Mouse (Mus musculus) lung, postnatal 25 days (tissue): ENCODE data around the gene Zfp719.

Experiments
- DNase-seq: peaks from one replicate; pipeline ENCODE4 v3.0.0; 2022; ENCODE audit warnings: low spot score

Zfp719 gene

DNA sequence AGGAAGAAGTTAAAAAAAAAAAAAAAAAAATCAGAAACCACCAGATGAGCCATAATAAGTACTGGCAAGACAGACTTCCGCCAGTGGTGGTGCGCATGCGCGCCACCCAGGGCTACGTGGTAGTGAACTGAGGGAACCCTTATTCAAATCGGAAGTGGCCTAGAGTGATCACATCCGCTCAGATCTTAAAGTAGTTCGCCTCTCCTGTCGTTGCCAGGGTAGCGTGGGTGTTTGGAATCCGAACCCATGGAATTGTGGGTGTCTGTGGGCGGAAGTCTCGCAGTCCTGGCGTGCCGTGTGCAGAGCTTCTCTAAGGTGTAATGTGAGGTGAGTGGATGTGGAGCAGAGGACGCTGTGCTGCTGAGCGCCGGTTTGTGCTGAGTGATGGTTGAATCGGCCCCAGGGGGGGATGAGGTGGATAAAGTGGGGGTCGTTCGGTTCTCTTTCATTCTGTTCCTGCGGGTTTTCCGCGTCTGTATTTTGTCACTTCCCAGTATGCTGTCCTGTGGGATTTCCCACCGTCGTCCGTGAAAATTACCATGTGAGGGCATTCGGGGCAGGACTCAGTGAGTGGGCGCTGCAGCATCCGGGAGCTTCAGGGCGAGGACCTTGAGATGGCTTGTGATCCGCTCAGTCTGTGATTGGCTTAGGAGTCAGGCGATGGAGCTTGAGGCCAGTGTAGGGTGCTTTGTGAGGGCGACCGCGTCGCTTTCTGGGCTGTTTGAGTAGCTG, at the start of gene Zfp719:
TSS of gene Zfp719 (plus strand) at position 171 of the 732 bp plus-strand sequence.
- peak; percentile 96 for DNase-seq

- DNase-seq: peak; percentile 37
Measured at GRCm38 (mm10) chr7:43530216-43530785, 49.1 kb upstream of the Zfp719 start.

GRCm38 (mm10) chr7:43532936-43533505, 46.4 kb upstream of the Zfp719 start:
- DNase-seq: peak; percentile 42

GRCm38 (mm10) chr7:43538524-43538923, 40.9 kb upstream of the Zfp719 start:
- no peak for DNase-seq

GRCm38 (mm10) chr7:43544225-43544977, 35.0 kb upstream of the Zfp719 start, which contains the start of gene Cd33:
Gene Cd33 (minus strand): TSS chr7:43544428.
- DNase-seq: peak; percentile 23

DNA sequence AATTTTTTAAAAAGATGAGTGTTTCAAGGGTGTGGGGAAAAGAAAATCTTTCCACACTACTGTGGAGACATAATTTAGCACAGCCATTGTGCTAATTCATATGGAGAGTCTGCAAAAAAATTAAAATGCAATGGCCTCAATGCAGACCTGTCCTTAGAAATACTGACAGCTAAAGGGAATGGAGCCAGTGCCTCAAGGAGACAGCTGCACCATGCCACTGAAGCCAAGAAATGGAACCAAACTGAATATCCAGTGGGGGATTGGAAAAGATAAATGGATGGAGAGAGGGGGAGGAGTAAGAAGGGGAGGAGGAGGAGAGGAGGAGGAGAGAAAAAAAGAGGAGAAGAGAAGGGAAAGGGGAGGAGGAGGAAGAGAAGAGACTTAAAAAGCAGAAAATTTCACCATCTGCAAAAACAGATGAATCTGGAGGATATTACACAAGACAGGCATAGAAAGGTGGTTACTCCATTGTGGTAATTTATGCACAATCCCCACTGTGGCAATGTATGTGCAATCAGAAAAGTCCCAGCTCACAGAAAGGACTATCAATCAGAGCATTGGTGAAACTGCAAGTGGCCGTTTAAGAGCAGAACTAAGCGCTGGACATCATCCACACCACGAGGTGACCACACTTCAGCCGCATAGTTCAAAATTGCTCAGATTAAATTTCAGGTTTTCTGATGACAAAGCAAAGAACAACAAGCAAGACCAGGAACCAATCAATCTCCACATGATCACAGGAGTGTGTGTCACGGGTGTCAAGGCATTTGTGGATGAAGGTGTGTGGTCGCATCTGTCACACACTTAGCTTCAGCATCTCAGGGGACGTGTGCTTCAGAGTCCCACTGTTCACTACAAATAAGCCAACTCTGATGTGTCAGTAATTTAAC, 33.5 kb upstream of the Zfp719 start:
- peak; percentile 29 for DNase-seq

GRCm38 (mm10) chr7:43547666-43548065, 31.7 kb upstream of the Zfp719 start:
- no peak for DNase-seq

- no peak for DNase-seq
Measured at GRCm38 (mm10) chr7:43548206-43548605, 31.2 kb upstream of the Zfp719 start.

- DNase-seq: no peak
Measured at GRCm38 (mm10) chr7:43553153-43553552, 26.3 kb upstream of the Zfp719 start.

GRCm38 (mm10) chr7:43554550-43554949, 24.9 kb upstream of the Zfp719 start:
- no peak for DNase-seq

GRCm38 (mm10) chr7:43555351-43555750, 24.1 kb upstream of the Zfp719 start:
- DNase-seq: no peak

- no peak for DNase-seq
Measured at GRCm38 (mm10) chr7:43556901-43557300, 22.5 kb upstream of the Zfp719 start.

DNA sequence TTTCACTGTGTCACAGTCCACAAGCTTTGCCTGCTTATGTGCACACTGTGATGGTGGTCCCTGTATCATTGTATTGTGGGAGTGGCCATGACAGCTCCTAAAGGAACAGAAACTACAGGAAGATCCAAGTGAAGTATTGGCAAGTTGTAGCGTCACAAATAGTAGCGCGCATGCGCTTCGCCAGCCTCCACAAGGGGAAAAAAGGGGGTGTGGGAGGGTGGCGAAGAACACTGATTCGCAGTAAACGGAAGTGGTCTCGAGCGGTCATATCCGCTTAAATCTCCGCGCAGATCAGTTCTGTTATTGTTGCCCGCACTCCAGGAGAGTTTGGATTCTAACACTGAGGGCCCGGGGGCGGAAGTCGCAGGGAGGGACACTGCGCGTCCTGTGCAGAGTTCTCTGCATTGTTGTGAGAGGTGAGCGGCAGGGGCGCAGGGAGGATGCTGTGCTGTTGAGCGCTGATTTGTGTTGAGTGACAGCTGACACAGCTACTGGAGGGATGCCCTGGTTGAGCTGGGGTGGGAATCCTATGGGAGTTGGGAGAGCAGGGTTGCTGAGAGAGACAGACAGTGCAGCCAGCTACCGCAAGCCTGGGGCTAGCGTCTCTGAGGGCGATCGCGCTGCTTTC, 17.3 kb upstream of the Zfp719 start, which contains the start of gene Zfp658:
TSS of gene Zfp658 (plus strand) at position 251 of the 628 bp plus-strand sequence.
- peak; percentile 88 for DNase-seq

DNA sequence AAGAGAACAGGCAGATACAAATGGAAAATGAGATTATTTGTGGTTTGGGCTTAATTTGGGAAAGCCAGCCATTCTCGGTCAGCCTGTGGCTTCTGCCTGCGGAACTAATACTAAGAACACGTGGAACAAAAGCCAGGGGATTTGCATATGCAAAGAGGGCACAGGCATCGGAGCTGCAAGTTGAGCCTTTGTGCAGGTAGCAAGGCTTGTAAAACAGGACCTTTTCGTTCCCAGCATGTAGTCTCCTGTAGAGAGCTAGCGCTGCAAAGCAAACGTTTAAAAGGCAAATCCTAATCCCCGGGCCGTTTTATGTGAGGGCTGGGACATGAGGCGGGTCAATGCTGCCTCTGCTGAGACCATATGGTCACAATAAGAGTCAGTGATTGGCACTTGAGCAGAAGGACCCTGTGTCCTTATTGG, 16.7 kb upstream of the Zfp719 start:
- DNase-seq: peak; percentile 25

DNA sequence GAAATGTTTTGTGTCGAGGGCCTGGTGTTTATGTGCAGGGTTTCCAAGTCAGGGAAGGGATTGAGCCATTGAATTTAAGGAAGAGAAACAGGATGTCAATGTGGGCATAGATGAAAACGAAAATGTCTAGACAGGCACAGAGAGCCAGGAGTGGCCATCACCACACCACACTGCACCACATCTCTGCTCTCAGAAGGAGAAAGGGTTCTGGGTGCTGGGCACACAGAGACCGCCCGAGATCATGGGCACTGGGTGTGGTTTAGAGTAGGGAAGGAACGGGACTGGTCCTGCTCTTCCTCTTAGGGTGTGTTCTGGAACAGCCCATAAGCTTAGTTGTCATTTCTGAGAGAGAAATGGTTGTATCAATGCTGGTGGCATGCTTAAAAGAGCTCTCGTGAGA, 16.1 kb upstream of the Zfp719 start:
- no peak for DNase-seq

- no peak for DNase-seq
Measured at GRCm38 (mm10) chr7:43571216-43571615, 8.2 kb upstream of the Zfp719 start.

DNA sequence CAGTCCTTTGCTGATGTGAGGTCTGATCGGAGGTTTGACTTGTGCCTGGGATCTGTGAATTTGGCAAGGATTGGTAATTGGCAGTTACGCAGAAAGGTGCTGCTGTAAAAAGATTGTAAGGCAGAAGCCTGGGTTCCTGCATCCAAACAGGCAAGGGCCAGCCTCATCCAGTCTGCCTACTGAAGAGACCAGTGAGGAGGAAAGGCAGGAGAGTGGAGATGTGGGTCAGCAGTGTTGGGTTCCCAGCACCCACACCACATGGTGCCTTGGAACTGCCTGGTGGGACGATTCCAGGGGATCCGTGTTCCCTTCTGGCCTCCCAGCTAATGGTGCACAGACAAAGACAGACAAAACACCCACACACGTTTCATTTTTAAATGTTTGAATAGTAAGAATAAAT, 1.1 kb downstream of the Zfp719 start:
- no peak for DNase-seq

- DNase-seq: no peak
Measured at GRCm38 (mm10) chr7:43584790-43585189, 5.4 kb downstream of the Zfp719 start.

- DNase-seq: no peak
Measured at GRCm38 (mm10) chr7:43601884-43602283, 22.5 kb downstream of the Zfp719 start.

GRCm38 (mm10) chr7:43606896-43607742, 27.7 kb downstream of the Zfp719 start, which contains the start of gene Zfp819:
Gene Zfp819 (plus strand): TSS chr7:43607169.
- peak; percentile 38 for DNase-seq
